Comparison of ENCODE assay signal across 20 mouse cellular contexts in genomic region chr19:45454391-45454790, GRCm38 (mm10).
DNase-seq lines count a peak whose midpoint lies in the region; TF ChIP-seq lines count a peak whose summit lies in the region.
"Had no signal": no experiment of that assay in that cellular context is flagged by ENCODE, and none has a peak within 500 bp of the region (broad histone marks: within the 10 kb centered on the region; RNA-seq: fewer than 3 reads in every experiment).

No protein-coding gene starts in this region.

- TF ChIP-seq CTCF in gastrocnemius, adult 2 months (IDR thresholded peaks at IDR 0.05), result no peak
- TF ChIP-seq CTCF in layer of hippocampus, adult 2 months (conservative IDR thresholded peaks at IDR 0.05), result no peak
- no peak for TF ChIP-seq CTCF in bone marrow macrophage, adult 2 months (IDR thresholded peaks at IDR 0.05; ENCODE audit: low read depth, low read length)

- no peak for TF ChIP-seq POLR2A in bone marrow macrophage, adult 2 months (IDR thresholded peaks at IDR 0.05; ENCODE audit: borderline replicate concordance, low read depth, low read length)

- H3K4me3 ChIP-seq in gastrocnemius, adult 2 months, result no peak overlapping the region
- no peak overlapping the region for H3K4me3 ChIP-seq in layer of hippocampus, adult 2 months
- H3K4me3 ChIP-seq in bone marrow macrophage, adult 2 months (ENCODE audit: insufficient read depth, low read length), result no peak overlapping the region
- H3K4me3 ChIP-seq: embryonic facial prominence, embryonic 13.5 days; embryonic facial prominence, embryonic 15.5 days; erythroblast, embryonic 14.5 days; forebrain, embryonic 10.5 days; forebrain, embryonic 12.5 days had no signal

- H3K27ac ChIP-seq in gastrocnemius, adult 2 months, result peak overlapping the region; percentile 68
- H3K27ac ChIP-seq in layer of hippocampus, adult 2 months, result peak overlapping the region; percentile 24; the same call in 1 of the 2 replicates
- peak overlapping the region; percentile 43 for H3K27ac ChIP-seq in bone marrow macrophage, adult 2 months (ENCODE audit: insufficient read depth, low read depth, low read length)
- H3K27ac ChIP-seq: embryonic facial prominence, embryonic 13.5 days; embryonic facial prominence, embryonic 15.5 days; forebrain, embryonic 10.5 days; forebrain, embryonic 12.5 days had no signal

- H3K4me1 ChIP-seq in bone marrow macrophage, adult 2 months (ENCODE audit: control insufficient read depth, insufficient read depth, low read length), result peaks cover 23% of the 10 kb centered on the region
- H3K4me1 ChIP-seq: embryonic facial prominence, embryonic 13.5 days; embryonic facial prominence, embryonic 15.5 days had no signal

- DNase-seq in gastrocnemius, adult 2 months, result no peak
- no peak for DNase-seq in gastrocnemius, postnatal 25 days
- no peak for DNase-seq in layer of hippocampus, adult 2 months (ENCODE audit: low spot score in 2 of 2)
- no peak for DNase-seq in layer of hippocampus, postnatal 14 days (ENCODE audit: low spot score in 2 of 2)
- DNase-seq: adrenal gland, adult 8-10 months; adrenal gland, postnatal 14 days; B cell, adult 2 months; cerebellum, adult 11 months; cerebellum, adult 18-20 months; cerebellum, adult 8-10 months; cerebellum, adult 9-11 months; cerebellum, postnatal 14 days; cerebellum, postnatal 36 days; embryo, embryonic 11 days had no signal

- intact Hi-C loops in gastrocnemius, adult 2 months (cut with DNase I), result no loop called here
